In genomic region chr14:47450121-47450520, GRCm38 (mm10) we compare ENCODE assay signal across 7 mouse cellular contexts. TPM values are rescaled to one million over a fixed set of nuclear protein-coding genes. Genes with fewer than 3 reads are reported as not detected.
DNase-seq lines count a peak whose midpoint lies in the region; ATAC-seq and TF ChIP-seq lines count a peak whose summit lies in the region.
"Not testable (repeated sequence)": the region's sequence is repeated elsewhere in the genome, so short reads cannot be mapped to it uniquely, and the experiment has no call there.

Gene Fbxo34, plus strand, starts transcription at chr14:47450421.

- not testable (repeated sequence) for H3K27me3 ChIP-seq in forebrain, embryonic 14.5 days (replicated peaks; ENCODE audit: control insufficient read depth, insufficient read depth, low read length); heart, embryonic 12.5 days (replicated peaks); intestine, embryonic 14.5 days (replicated peaks; ENCODE audit: control insufficient read depth, insufficient read depth, low read length); neural tube, embryonic 11.5 days (ENCODE audit: control insufficient read depth, insufficient read depth, low read length)

- H3K4me1 ChIP-seq in bone marrow, adult 2 months (ENCODE audit: control insufficient read depth, insufficient read depth, low read length); forebrain, embryonic 14.5 days (ENCODE audit: control insufficient read depth, insufficient read depth, low read length); heart, embryonic 12.5 days (replicated peaks); intestine, embryonic 14.5 days (replicated peaks; ENCODE audit: control insufficient read depth, insufficient read depth, low read length); lung, adult 2 months (ENCODE audit: control insufficient read depth, insufficient read depth, low read length); neural tube, embryonic 11.5 days (ENCODE audit: control insufficient read depth, insufficient read depth, low read length): not testable (repeated sequence)

- DNase-seq in forebrain, embryonic 14.5 days (ENCODE audit: low spot score); intestine, embryonic 14.5 days (ENCODE audit: low spot score); left cerebral cortex, adult 8-10 months (ENCODE audit: low spot score in 2 of 2); lung, adult 2 months; neural tube, embryonic 11.5 days (ENCODE audit: low spot score): not testable (repeated sequence)

- WGBS in bone marrow, adult 2 months: 89% methylated on average over 3 of the region's 5 CpGs
- WGBS in forebrain, embryonic 14.5 days: 88% methylated on average over 2 of the region's 5 CpGs
- 91% methylated on average over 3 of the region's 5 CpGs for WGBS in heart, embryonic 12.5 days
- WGBS in intestine, embryonic 14.5 days: 93% methylated on average over 2 of the region's 5 CpGs
- WGBS in lung, adult 2 months: 86% methylated on average over 3 of the region's 5 CpGs
- 93% methylated on average over 2 of the region's 5 CpGs for WGBS in neural tube, embryonic 11.5 days

- not testable (repeated sequence) for ATAC-seq in forebrain, embryonic 14.5 days; heart, embryonic 12.5 days (ENCODE audit: insufficient number of reproducible peaks, low FRiP score); intestine, embryonic 14.5 days (replicated peaks; ENCODE audit: low FRiP score, low TSS enrichment, low read depth); neural tube, embryonic 11.5 days (ENCODE audit: insufficient read depth, low FRiP score, low TSS enrichment)

- not testable (repeated sequence) for H3K9me3 ChIP-seq in forebrain, embryonic 14.5 days (replicated peaks; ENCODE audit: control insufficient read depth, low read length); heart, embryonic 12.5 days (replicated peaks); intestine, embryonic 14.5 days (ENCODE audit: control insufficient read depth, low read length); neural tube, embryonic 11.5 days (ENCODE audit: control insufficient read depth, low read length)

- H3K4me3 ChIP-seq in bone marrow, adult 2 months (replicated peaks; ENCODE audit: control insufficient read depth, low read depth, low read length); forebrain, embryonic 14.5 days (ENCODE audit: low read depth, low read length); heart, embryonic 12.5 days; intestine, embryonic 14.5 days (ENCODE audit: low read depth, low read length); lung, adult 2 months (replicated peaks; ENCODE audit: extremely low read depth, low read depth, low read length); neural tube, embryonic 11.5 days (ENCODE audit: low read depth, low read length): not testable (repeated sequence)

- not testable (repeated sequence) for H3K9ac ChIP-seq in forebrain, embryonic 14.5 days (ENCODE audit: low read length); heart, embryonic 12.5 days; intestine, embryonic 14.5 days (ENCODE audit: low read length); neural tube, embryonic 11.5 days (ENCODE audit: low read length)

- not testable (repeated sequence) for H3K4me2 ChIP-seq in forebrain, embryonic 14.5 days (ENCODE audit: low read length); heart, embryonic 12.5 days; intestine, embryonic 14.5 days (ENCODE audit: low read length); neural tube, embryonic 11.5 days (ENCODE audit: low read depth)

- not testable (repeated sequence) for TF ChIP-seq CTCF in bone marrow, adult 2 months (IDR thresholded peaks at IDR 0.05; ENCODE audit: control insufficient read depth, insufficient read depth, low read length); lung, adult 2 months (IDR thresholded peaks at IDR 0.05; ENCODE audit: insufficient read depth, low read length)

- not testable (repeated sequence) for H3K36me3 ChIP-seq in forebrain, embryonic 14.5 days (ENCODE audit: control insufficient read depth, insufficient read depth, low read length); heart, embryonic 12.5 days; intestine, embryonic 14.5 days (ENCODE audit: control insufficient read depth, insufficient read depth, low read length); neural tube, embryonic 11.5 days (ENCODE audit: control insufficient read depth, insufficient read depth, low read length)

- TF ChIP-seq POLR2A in bone marrow, adult 2 months (IDR thresholded peaks at IDR 0.05; ENCODE audit: borderline replicate concordance, control insufficient read depth, low read depth, low read length); lung, adult 2 months (IDR thresholded peaks at IDR 0.05; ENCODE audit: borderline replicate concordance, extremely low read depth, low read depth, low read length): not testable (repeated sequence)

- not testable (repeated sequence) for H3K27ac ChIP-seq in bone marrow, adult 2 months (ENCODE audit: control insufficient read depth, insufficient read depth, low read depth, low read length, poor library complexity); forebrain, embryonic 14.5 days (ENCODE audit: low read depth, low read length); heart, embryonic 12.5 days (ENCODE audit: poor library complexity, severe bottlenecking); intestine, embryonic 14.5 days (ENCODE audit: low read depth); neural tube, embryonic 11.5 days (ENCODE audit: low read depth, low read length)

RNA-seq across cellular contexts. Expression of gene Fbxo34, which starts in this region (rescaled TPM):
- polyA plus RNA-seq in bone marrow, adult 2 months (2011; ENCODE audit: insufficient read depth, insufficient read length, low replicate concordance, missing spikeins): 19.1 and 21.1 TPM in 2 replicates
- 23.0 and 27.5 TPM in 2 replicates for polyA plus RNA-seq in forebrain, embryonic 14.5 days (2014; fragmentation: Nextera tagmentation; extraction: Ambion mirVana)
- 24.0 and 24.8 TPM in 2 replicates for polyA plus RNA-seq in heart, embryonic 12.5 days (2016; fragmentation: Nextera tagmentation; extraction: Ambion mirVana)
- 24.3 and 27.8 TPM in 2 replicates for polyA plus RNA-seq in intestine, embryonic 14.5 days (2014; fragmentation: Nextera tagmentation; extraction: Ambion mirVana)
- total RNA-seq in left cerebral cortex, adult 8-10 months (2022): 100 to 1,000 TPM in 1 of 4 experiments, 10 to 100 TPM in 3; 80.4 to 102 (median 92.3) TPM
- 9.9 and 10.9 TPM in 2 replicates for polyA plus RNA-seq in lung, adult 2 months (2012; rRNA removed)
- 22.9 and 25.8 TPM in 2 replicates for polyA plus RNA-seq in neural tube, embryonic 11.5 days (2014; fragmentation: Nextera tagmentation; extraction: Ambion mirVana)
